Mouse (Mus musculus) heart, postnatal 0 days (tissue): Measurements from ENCODE around the gene Rhd. TPM values are rescaled to one million over a fixed set of nuclear protein-coding genes. Genes with fewer than 3 reads are reported as not detected.

Source experiments
- ATAC-seq: fragments of 200-750 bp; cut with Nextera tagmentation; 2 replicates; pipeline ENCODE4 v1.8.0; 2017; ENCODE audit warnings: low read depth, moderate number of reproducible peaks, moderate library complexity; ENCODE audit not compliant: insufficient read depth
- DNase-seq: peaks from one replicate; pipeline ENCODE4 v3.0.0-alpha.2; 2016; ENCODE audit warnings: low spot score
- H3K27ac ChIP-seq: fragments of 300-500 bp; sonication (generic); 2 replicates; pipeline ENCODE4 v1.5.1; 2014; ENCODE audit warnings: low read depth, mild to moderate bottlenecking
- H3K27me3 ChIP-seq: fragments of 300-500 bp; sonication (generic); 2 replicates; pipeline ENCODE4 v1.6.1; 2014; ENCODE audit warnings: low read length, mixed read lengths; ENCODE audit not compliant: control insufficient read depth, insufficient read depth
- H3K36me3 ChIP-seq: fragments of 300-500 bp; sonication (generic); replicated peaks from 2 replicates; pipeline ENCODE4 v1.6.1; 2014; ENCODE audit warnings: low read length, mixed read lengths; ENCODE audit not compliant: control insufficient read depth, insufficient read depth
- H3K4me1 ChIP-seq: fragments of 300-500 bp; sonication (generic); 2 replicates; pipeline ENCODE4 v1.6.1; 2014; ENCODE audit warnings: antibody characterized with exemption; ENCODE audit not compliant: control insufficient read depth, insufficient read depth
- H3K4me2 ChIP-seq: fragments of 300-500 bp; sonication (generic); 2 replicates; pipeline ENCODE4 v1.6.1; 2014; ENCODE audit warnings: low read depth, mild to moderate bottlenecking, low read length, moderate library complexity
- H3K4me3 ChIP-seq: fragments of 300-500 bp; sonication (generic); 2 replicates; pipeline ENCODE4 v1.5.1; 2014; ENCODE audit warnings: low read depth, low read length
- H3K9ac ChIP-seq: fragments of 300-500 bp; sonication (generic); replicated peaks from 2 replicates; pipeline ENCODE4 v1.6.1; 2014; ENCODE audit warnings: low read depth, low read length, mixed read lengths
- H3K9me3 ChIP-seq: fragments of 300-500 bp; sonication (generic); replicated peaks from 2 replicates; pipeline ENCODE4 v1.6.1; 2016; ENCODE audit warnings: low read length; ENCODE audit not compliant: control insufficient read depth
- CTCF ChIP-seq: IDR thresholded peaks from 2 replicates; pipeline ENCODE4 v1.5.1; 2016; ENCODE audit warnings: antibody characterized with exemption, control low read depth, low read depth
- EP300 ChIP-seq: IDR thresholded peaks from 2 replicates; pipeline ENCODE4 v1.6.1; 2016; ENCODE audit warnings: antibody characterized with exemption, low read depth
- WGBS: fragments of 180-500 bp; shearing (Covaris S2); extraction: QIAGEN DNeasy Blood & Tissue Kit; methylation state at CpG from one replicate; pipeline ENCODE4 v1.1.7; 2014; 5-methylcytosine and 5-hydroxymethylcytosine counted together
- polyA plus RNA-seq: library from polyadenylated mRNA; unstranded; fragments of >200 nt; fragmentation: Nextera tagmentation; extraction: Ambion mirVana; gene quantifications from 2 replicates; pipeline ENCODE4 v1.2.1, GENCODE M21; 2015
- total RNA-seq: library from RNA; depleted of rRNA; stranded (reverse); fragments of >200 nt; gene quantifications from 2 replicates; pipeline ENCODE4 v1.2.3, GENCODE M21; 2014; ENCODE audit warnings: low replicate concordance

The Rhd gene
- total and polyA plus RNA-seq, 2 experiments from 2014 or later, result 7.7 to 10.3 TPM

GRCm38 (mm10) chr4:134852438-134853255 is 11.7 kb upstream of the Rhd start:
- WGBS, result under 1% methylated on average over 69 of the region's 106 CpGs
- DNase-seq (peak; percentile 27), ATAC-seq (peak; percentile 28)
- H3K9ac ChIP-seq, result peak overlapping the region; percentile 94
- H3K27ac ChIP-seq, result peak overlapping the region; percentile 92
- peak overlapping the region; percentile 99 for H3K4me2 ChIP-seq
- TF ChIP-seq CTCF, result no peak
- TF ChIP-seq EP300, result peak; percentile 16; the same call in 1 of the 2 replicates
- no peaks in the 10 kb centered on the region for H3K9me3 ChIP-seq
- H3K27me3 ChIP-seq, result 0 out of 2 replicates have a peak, but pooled peaks cover 4% of the 10 kb centered on the region
- no peaks in the 10 kb centered on the region for H3K36me3 ChIP-seq
- H3K4me1 ChIP-seq, result peaks cover 26% of the 10 kb centered on the region
- H3K4me3 ChIP-seq, result peak overlapping the region; percentile 84

- no peak for TF ChIP-seq CTCF
- TF ChIP-seq EP300, result peak; percentile 67; the same call in 1 of the 2 replicates
Measured at GRCm38 (mm10) chr4:134853259-134853636, 11.1 kb upstream of the Rhd start, which contains the start of gene Maco1. Gene Maco1, minus strand, starts transcription at chr4:134853345.

GRCm38 (mm10) chr4:134853637-134854485 is 10.5 kb upstream of the Rhd start:
- peaks cover 22% of the 10 kb centered on the region for H3K4me1 ChIP-seq
- H3K4me2 ChIP-seq, result peak overlapping the region; percentile 99
- peak overlapping the region; percentile 84 for H3K4me3 ChIP-seq
- ATAC-seq (peak; percentile 92), DNase-seq (peak; percentile 87)
- H3K36me3 ChIP-seq, result no peaks in the 10 kb centered on the region
- TF ChIP-seq EP300, result no peak
- TF ChIP-seq CTCF, result no peak
- 1% methylated on average over 81 of the region's 91 CpGs for WGBS
- H3K9me3 ChIP-seq, result no peaks in the 10 kb centered on the region
- H3K27ac ChIP-seq, result peak overlapping the region; percentile 92
- 0 out of 2 replicates have a peak, but pooled peaks cover 4% of the 10 kb centered on the region for H3K27me3 ChIP-seq
- peak overlapping the region; percentile 44 for H3K9ac ChIP-seq

More at GRCm38 (mm10) chr4:134853259-134853636, 11.1 kb upstream of the Rhd start, which contains the start of gene Maco1:
- 0 out of 2 replicates have a peak, but pooled peaks cover 4% of the 10 kb centered on the region for H3K27me3 ChIP-seq
- peak within 1 kb of the TSS; percentile 99 for H3K4me2 ChIP-seq
- H3K4me3 ChIP-seq, result peak within 1 kb of the TSS; percentile 84
- H3K9me3 ChIP-seq, result no peaks in the 10 kb centered on the region
- peak within 1 kb of the TSS; percentile 94 for H3K9ac ChIP-seq
- no peaks in the 10 kb centered on the region for H3K36me3 ChIP-seq
- WGBS, result under 1% methylated on average over 38 of the region's 38 CpGs
- DNase-seq (peak; percentile 96), ATAC-seq (peak; percentile 95)
- peak within 1 kb of the TSS; percentile 92 for H3K27ac ChIP-seq
- H3K4me1 ChIP-seq, result peaks cover 22% of the 10 kb centered on the region

- TF ChIP-seq EP300 (no peak), CTCF (no peak)
- no peak for ATAC-seq
- no peak overlapping the region for H3K27ac ChIP-seq
Measured at GRCm38 (mm10) chr4:134855371-134855770, 9.0 kb upstream of the Rhd start.

GRCm38 (mm10) chr4:134856056-134856455 is 8.3 kb upstream of the Rhd start:
- H3K4me2 ChIP-seq, result no peak overlapping the region
- H3K36me3 ChIP-seq, result no peaks in the 10 kb centered on the region
- ATAC-seq, result no peak
- H3K9ac ChIP-seq, result no peak overlapping the region
- no peaks in the 10 kb centered on the region for H3K9me3 ChIP-seq
- H3K27me3 ChIP-seq, result 0 out of 2 replicates have a peak, but pooled peaks cover 4% of the 10 kb centered on the region
- WGBS, result 48% methylated on average over 5 of the region's 5 CpGs
- no peak for TF ChIP-seq EP300
- no peak for TF ChIP-seq CTCF
- no peak overlapping the region for H3K27ac ChIP-seq
- DNase-seq, result no peak
- H3K4me1 ChIP-seq, result peaks cover 16% of the 10 kb centered on the region
- no peak overlapping the region for H3K4me3 ChIP-seq

More at GRCm38 (mm10) chr4:134855371-134855770, 9.0 kb upstream of the Rhd start:
- no peak overlapping the region for H3K4me2 ChIP-seq
- DNase-seq, result no peak
- H3K9me3 ChIP-seq, result no peaks in the 10 kb centered on the region
- H3K36me3 ChIP-seq, result no peaks in the 10 kb centered on the region
- H3K4me1 ChIP-seq, result peaks cover 22% of the 10 kb centered on the region
- no peak overlapping the region for H3K9ac ChIP-seq
- H3K27me3 ChIP-seq, result 0 out of 2 replicates have a peak, but pooled peaks cover 4% of the 10 kb centered on the region
- WGBS, result 75% methylated on average over 3 of the region's 3 CpGs
- no peak overlapping the region for H3K4me3 ChIP-seq
